Mouse (Mus musculus): Measurements from ENCODE around the gene Ndrg2.
"Not testable (repeated sequence)": the region's sequence is repeated elsewhere in the genome, so short reads cannot be mapped to it uniquely, and the experiment has no call there.

The Ndrg2 gene

DNA sequence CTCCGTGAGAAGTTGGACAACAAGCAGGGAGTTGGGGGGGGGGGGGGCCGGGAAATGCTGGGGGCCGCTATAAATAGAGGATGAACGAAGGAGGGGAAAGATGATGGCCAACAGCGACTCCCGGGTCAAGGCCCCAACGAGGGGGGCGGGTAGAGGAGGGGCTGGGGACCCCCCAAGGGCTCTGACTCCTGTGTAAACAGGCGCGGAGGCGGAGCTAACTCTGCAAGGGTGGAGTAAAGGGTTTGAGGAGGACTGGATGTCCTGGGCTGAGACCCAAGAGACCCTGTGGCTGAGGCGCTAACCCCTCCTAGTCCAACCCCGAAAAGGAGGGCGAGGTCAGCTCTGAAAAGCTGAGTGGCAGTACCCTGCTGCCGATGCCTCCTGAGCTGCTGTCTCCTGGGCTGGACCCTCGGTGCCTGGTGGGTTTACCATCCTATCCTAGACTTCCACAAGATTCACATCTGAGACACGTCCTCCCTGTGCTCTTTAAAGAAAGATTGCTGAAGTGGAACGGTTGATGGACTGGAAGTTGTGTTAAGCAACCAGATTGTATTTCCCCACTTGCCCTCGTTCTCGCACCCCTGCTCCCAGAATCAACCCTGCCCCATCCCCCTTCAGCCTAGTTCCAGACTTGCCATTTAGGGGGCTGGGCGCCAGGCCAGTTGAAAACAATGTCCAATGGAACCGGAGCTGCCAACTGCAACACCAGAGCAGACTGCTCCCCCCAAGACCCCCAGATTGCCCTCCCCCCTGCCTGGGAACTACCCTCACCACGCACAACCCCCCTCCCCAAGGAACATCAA, at the start of gene Ndrg2:
Gene Ndrg2 (minus strand): TSS at position 199 of the 803 bp plus-strand sequence.
- DNase-seq (ENCODE audit: low read depth, low spot score) = no peak
- Histone ChIP-seq H3K27me3 (ENCODE audit: control insufficient read depth, insufficient read depth, low read length, poor library complexity, severe bottlenecking) (no peaks in the 10 kb centered on the region; the same call in 1 of the 2 replicates), H3K36me3 (ENCODE audit: control insufficient read depth, insufficient read depth, low read length, poor library complexity, severe bottlenecking) (no peaks in the 10 kb centered on the region)

GRCm38 (mm10) chr14:51960316-51960715, 46.4 kb upstream of the Ndrg2 start:
- no peaks in the 10 kb centered on the region for H3K27me3 ChIP-seq (ENCODE audit: control insufficient read depth, insufficient read depth, low read length, poor library complexity, severe bottlenecking)
- no peak for DNase-seq (ENCODE audit: low read depth, low spot score)

DNA sequence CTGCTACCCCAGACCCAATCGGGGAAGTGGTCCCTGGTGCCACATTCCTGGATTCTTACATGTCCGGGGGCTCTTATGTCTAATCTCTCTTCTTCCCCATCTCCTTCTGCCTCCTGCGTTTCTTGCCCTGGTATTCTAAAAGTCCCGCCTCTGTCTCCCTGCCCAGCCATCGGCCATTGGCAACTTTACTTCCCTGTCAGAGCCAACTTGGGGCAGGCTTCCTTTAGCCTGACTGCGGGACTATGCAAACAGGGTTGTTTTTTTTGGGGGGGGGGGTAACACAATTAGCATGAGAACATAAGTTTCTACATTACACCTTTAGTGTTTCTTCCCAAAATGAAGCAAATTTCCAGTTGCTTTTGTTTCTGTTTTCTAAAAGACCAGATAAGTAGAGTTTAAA, 29.4 kb upstream of the Ndrg2 start:
- no peaks in the 10 kb centered on the region for H3K27me3 ChIP-seq (ENCODE audit: control insufficient read depth, insufficient read depth, low read length, poor library complexity, severe bottlenecking)
- DNase-seq (ENCODE audit: low read depth, low spot score) = no peak
- H3K36me3 ChIP-seq (ENCODE audit: control insufficient read depth, insufficient read depth, low read length, poor library complexity, severe bottlenecking) = no peaks in the 10 kb centered on the region

More at GRCm38 (mm10) chr14:51960316-51960715, 46.4 kb upstream of the Ndrg2 start:
- no peaks in the 10 kb centered on the region for H3K36me3 ChIP-seq (ENCODE audit: control insufficient read depth, insufficient read depth, low read length, poor library complexity, severe bottlenecking)

DNA sequence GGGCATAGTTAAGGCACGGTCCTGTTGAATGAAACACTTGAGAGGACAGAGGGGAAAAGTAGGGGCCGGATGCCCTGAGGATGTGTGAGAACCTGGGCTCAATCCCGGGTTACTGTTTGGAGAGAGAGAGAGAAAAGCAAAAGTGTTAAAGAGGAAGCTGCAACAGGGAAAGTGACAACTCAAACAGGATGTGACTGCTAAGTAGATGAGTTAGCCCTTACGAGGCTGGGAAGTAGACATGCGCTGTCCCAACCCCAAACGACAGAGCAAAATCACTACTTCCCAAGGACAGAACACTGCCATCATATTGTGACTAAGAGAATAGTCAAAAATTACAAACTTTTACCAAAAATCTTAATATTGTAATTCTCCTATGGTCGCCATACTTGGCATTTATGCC, 28.3 kb upstream of the Ndrg2 start:
- Histone ChIP-seq H3K36me3 (ENCODE audit: control insufficient read depth, insufficient read depth, low read length, poor library complexity, severe bottlenecking) (no peaks in the 10 kb centered on the region), H3K27me3 (ENCODE audit: control insufficient read depth, insufficient read depth, low read length, poor library complexity, severe bottlenecking) (no peaks in the 10 kb centered on the region)
- no peak for DNase-seq (ENCODE audit: low read depth, low spot score)

GRCm38 (mm10) chr14:51941577-51941976, 27.6 kb upstream of the Ndrg2 start:
- Histone ChIP-seq H3K36me3 (ENCODE audit: control insufficient read depth, insufficient read depth, low read length, poor library complexity, severe bottlenecking) (no peaks in the 10 kb centered on the region), H3K27me3 (ENCODE audit: control insufficient read depth, insufficient read depth, low read length, poor library complexity, severe bottlenecking) (no peaks in the 10 kb centered on the region)
- DNase-seq (ENCODE audit: low read depth, low spot score) = no peak

DNA sequence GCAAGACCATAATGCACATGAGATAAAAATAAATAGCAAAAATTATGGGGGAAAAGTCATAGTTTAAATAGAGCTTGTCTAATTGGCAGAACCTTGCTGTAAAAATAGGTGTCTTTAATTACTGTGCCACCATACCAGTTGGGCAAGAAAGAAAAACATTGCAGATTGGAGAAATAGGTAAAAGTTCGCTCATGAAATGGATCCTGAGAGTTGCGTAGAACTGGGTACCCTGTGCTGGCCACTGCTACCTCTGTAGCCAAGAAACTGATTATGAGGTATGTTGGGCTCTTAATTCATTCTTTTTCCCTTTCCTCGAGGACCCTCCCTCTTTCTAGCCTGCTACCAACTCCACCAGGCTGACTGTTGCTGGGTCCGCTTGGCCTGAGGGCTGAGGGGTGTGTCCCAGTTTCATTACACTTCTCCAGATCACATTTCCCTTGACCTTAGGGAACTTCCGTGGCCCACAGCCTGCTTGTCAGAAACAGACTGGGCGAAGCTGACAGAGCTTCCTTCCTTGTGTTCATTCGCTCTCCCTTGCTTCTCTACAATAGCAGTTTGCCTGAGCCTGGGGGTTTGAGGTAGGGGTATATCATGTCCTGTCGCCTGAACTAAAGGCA, 27.1 kb upstream of the Ndrg2 start:
- Histone ChIP-seq H3K36me3 (ENCODE audit: control insufficient read depth, insufficient read depth, low read length, poor library complexity, severe bottlenecking) (no peaks in the 10 kb centered on the region), H3K27me3 (ENCODE audit: control insufficient read depth, insufficient read depth, low read length, poor library complexity, severe bottlenecking) (no peaks in the 10 kb centered on the region)
- DNase-seq (ENCODE audit: low read depth, low spot score) = no peak

DNA sequence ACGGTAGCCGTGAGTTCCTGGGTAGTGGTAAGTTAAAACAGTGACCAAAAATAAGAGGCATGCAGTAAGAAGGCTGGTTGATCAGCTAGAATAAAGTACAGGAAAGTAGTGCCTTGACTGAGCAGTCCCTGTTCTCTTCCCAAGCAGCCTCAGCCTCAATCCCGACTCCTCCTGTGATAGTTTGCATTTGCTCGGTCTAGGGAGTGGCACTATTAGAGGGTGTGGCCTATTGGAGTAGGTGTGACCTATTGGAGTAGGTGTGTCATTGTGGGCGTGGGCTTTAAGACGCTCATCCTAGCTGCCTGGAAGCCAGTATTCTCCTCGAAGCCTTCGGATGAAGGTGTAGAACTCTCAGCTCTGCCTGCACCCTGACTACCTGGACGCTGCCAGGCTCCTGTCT, 25.0 kb upstream of the Ndrg2 start:
- Histone ChIP-seq H3K36me3 (ENCODE audit: control insufficient read depth, insufficient read depth, low read length, poor library complexity, severe bottlenecking) (no peaks in the 10 kb centered on the region), H3K27me3 (ENCODE audit: control insufficient read depth, insufficient read depth, low read length, poor library complexity, severe bottlenecking) (no peaks in the 10 kb centered on the region)
- DNase-seq (ENCODE audit: low read depth, low spot score) = no peak

DNA sequence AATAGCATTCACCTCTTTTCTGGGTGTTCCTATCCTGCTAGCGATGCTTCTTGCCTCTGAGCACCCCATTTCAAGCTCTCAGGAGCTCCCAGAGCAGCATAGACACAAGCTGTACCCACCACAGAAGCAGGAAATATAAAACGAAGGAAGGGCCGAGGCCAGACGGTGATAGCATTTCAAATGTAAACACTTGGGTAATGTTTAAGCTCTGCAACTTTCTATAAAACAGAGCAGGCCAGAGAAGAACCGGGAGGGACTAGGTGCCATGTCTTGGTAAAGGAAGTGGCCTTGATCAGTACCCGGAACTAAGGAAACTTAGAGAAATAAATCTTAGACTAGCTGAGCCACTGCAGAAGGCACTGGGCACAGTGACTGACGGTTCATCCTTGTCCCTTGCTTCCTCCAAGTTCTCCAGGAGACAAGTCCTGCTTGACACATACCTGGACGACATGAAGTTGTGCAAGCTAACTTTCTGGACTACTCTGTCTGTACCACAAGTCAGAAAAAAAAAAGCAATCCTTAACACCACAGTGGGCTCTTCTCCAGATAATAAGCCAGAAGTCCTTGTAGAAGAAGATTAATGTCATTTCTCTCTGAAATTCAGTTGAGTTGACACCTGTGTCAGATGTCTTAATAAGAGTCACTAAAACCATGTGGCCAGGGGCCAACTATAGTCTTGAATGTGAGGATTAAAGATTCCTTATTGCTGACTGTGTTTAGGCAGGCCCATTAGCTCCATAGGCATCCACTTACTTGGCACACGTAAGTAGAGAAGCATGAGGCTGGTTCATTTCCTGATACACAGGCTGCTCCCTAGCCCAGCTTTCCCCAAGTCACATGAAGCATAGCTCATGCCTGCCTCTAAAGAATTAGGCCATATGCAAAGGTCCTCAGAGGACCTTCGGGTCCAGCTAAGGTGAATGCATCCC, 18.4 kb upstream of the Ndrg2 start:
- Histone ChIP-seq H3K27me3 (ENCODE audit: control insufficient read depth, insufficient read depth, low read length, poor library complexity, severe bottlenecking) (no peaks in the 10 kb centered on the region), H3K36me3 (ENCODE audit: control insufficient read depth, insufficient read depth, low read length, poor library complexity, severe bottlenecking) (no peaks in the 10 kb centered on the region)
- no peak for DNase-seq (ENCODE audit: low read depth, low spot score)

GRCm38 (mm10) chr14:51930824-51931223, 16.9 kb upstream of the Ndrg2 start:
- Histone ChIP-seq H3K36me3 (ENCODE audit: control insufficient read depth, insufficient read depth, low read length, poor library complexity, severe bottlenecking) (no peaks in the 10 kb centered on the region), H3K27me3 (ENCODE audit: control insufficient read depth, insufficient read depth, low read length, poor library complexity, severe bottlenecking) (no peaks in the 10 kb centered on the region)
- peak; percentile 22 for DNase-seq (ENCODE audit: low read depth, low spot score)

DNA sequence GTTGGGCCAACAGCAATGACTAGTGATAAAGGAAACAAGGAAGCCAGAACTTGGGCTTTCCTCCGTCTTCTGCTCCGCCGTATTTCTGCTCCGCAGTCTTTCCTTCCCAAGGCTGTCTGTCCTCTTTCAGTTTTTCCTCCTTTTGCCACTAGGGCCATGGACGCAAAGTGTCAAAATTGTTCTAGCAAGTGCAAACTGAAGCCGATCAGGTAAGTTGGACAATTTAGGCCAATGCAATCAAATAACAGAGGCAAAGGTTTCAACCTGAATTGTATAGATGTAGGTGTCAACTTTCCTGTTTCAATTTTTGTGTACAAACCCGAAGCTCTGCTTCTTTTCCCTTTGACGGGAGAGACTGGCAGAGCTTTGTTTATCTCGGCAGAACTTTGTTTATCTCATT, 16.0 kb upstream of the Ndrg2 start:
- DNase-seq (ENCODE audit: low read depth, low spot score) = no peak

GRCm38 (mm10) chr14:51929309-51929943, 15.5 kb upstream of the Ndrg2 start:
- Histone ChIP-seq H3K36me3 (ENCODE audit: control insufficient read depth, insufficient read depth, low read length, poor library complexity, severe bottlenecking) (no peaks in the 10 kb centered on the region), H3K27me3 (ENCODE audit: control insufficient read depth, insufficient read depth, low read length, poor library complexity, severe bottlenecking) (no peaks in the 10 kb centered on the region)
- no peak for DNase-seq (ENCODE audit: low read depth, low spot score)

More for the DNA sequence above, 16.0 kb upstream of the Ndrg2 start:
- Histone ChIP-seq H3K36me3 (ENCODE audit: control insufficient read depth, insufficient read depth, low read length, poor library complexity, severe bottlenecking) (no peaks in the 10 kb centered on the region), H3K27me3 (ENCODE audit: control insufficient read depth, insufficient read depth, low read length, poor library complexity, severe bottlenecking) (no peaks in the 10 kb centered on the region)

DNA sequence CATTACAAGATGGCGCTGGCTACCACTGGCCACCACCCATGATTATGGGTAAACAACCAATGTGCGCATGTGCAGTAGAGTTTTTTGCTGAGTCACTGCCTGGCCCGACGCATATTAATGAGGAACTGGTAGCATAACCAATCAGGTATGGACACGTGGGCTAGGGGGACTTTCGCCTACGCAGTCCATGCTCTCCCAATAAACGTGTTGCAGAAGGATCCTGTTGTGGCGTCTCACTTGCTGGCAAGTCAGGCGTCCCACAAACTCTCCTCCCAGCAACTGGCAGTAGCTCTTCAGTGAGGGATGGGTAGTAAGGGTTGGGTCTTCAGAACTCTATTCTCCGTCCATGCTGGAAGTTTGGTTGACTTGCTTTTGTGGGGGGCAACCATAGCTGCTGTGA, 13.0 kb upstream of the Ndrg2 start:
- not testable (repeated sequence) for DNase-seq (ENCODE audit: low read depth, low spot score); H3K36me3 ChIP-seq (ENCODE audit: control insufficient read depth, insufficient read depth, low read length, poor library complexity, severe bottlenecking); H3K27me3 ChIP-seq (ENCODE audit: control insufficient read depth, insufficient read depth, low read length, poor library complexity, severe bottlenecking)

DNA sequence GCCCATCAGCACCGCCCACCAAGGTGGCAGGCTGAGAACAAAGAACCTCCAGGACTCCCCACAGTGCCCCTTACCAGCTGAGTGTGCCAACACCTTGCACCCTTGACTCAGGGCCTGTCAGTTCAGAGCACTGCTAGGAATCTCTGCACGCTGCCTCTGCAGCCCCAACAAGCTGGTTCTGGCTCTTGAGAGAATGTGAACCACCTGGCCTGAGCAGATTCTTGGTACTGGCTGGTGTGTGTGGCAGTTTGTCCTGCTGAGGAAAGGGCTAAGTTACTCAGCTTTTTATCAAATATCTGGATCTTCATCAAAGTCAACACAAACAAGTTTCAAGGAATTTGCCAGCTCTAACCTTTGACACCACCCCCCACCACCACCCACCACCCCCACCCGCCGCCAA, 9.5 kb upstream of the Ndrg2 start:
- Histone ChIP-seq H3K27me3 (ENCODE audit: control insufficient read depth, insufficient read depth, low read length, poor library complexity, severe bottlenecking) (no peaks in the 10 kb centered on the region), H3K36me3 (ENCODE audit: control insufficient read depth, insufficient read depth, low read length, poor library complexity, severe bottlenecking) (no peaks in the 10 kb centered on the region)
- DNase-seq (ENCODE audit: low read depth, low spot score) = no peak

DNA sequence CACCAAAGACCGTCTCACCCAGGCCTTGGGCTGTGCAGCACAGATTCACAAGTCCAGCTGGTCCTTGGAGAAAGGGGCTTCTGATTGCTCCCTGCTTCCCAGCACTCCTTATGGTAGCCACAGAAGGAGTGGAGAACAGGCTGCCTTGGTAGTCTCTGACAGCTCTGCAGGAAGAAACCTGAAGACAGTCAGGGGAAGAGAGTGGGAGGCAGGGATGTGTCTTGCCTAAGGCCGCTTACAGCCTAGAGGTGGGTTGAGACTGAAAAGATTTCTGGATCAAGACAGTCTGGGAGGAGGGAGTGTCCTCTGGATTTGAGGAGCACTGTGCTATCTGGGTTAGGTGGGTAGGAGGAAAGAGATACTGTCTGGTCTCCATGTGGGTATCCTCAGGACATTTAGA, 9.0 kb upstream of the Ndrg2 start:
- no peaks in the 10 kb centered on the region for H3K36me3 ChIP-seq (ENCODE audit: control insufficient read depth, insufficient read depth, low read length, poor library complexity, severe bottlenecking)
- no peaks in the 10 kb centered on the region for H3K27me3 ChIP-seq (ENCODE audit: control insufficient read depth, insufficient read depth, low read length, poor library complexity, severe bottlenecking)
- no peak for DNase-seq (ENCODE audit: low read depth, low spot score)

Data from splenic B cell, adult 2 months (primary cell).